Mouse (Mus musculus) liver, embryonic 11.5 days (tissue): Measurements from ENCODE around the gene Tgfbr2. TPM values are rescaled to one million over a fixed set of nuclear protein-coding genes. Genes with fewer than 3 reads are reported as not detected.

Experiments used
- ATAC-seq: fragments of 200-750 bp; cut with Nextera tagmentation; replicated peaks from 2 replicates; pipeline ENCODE4 v1.8.0; 2017; ENCODE audit warnings: moderate number of reproducible peaks, mild to moderate bottlenecking, moderate TSS enrichment, moderate library complexity; ENCODE audit not compliant: low FRiP score
- DNase-seq: peaks from one replicate; pipeline ENCODE4 v3.0.0-alpha.2; 2017; ENCODE audit warnings: low spot score
- H3K27ac ChIP-seq: fragments of 300-500 bp; sonication (generic); 2 replicates; pipeline ENCODE4 v1.5.1; 2014; ENCODE audit warnings: mild to moderate bottlenecking, low read depth, low read length, control low read depth
- H3K27me3 ChIP-seq: fragments of 300-500 bp; sonication (generic); replicated peaks from 2 replicates; pipeline ENCODE4 v1.6.1; 2014; ENCODE audit warnings: low read length, mixed read lengths; ENCODE audit not compliant: control insufficient read depth, insufficient read depth
- H3K36me3 ChIP-seq: fragments of 300-500 bp; sonication (generic); 2 replicates; pipeline ENCODE4 v1.6.1; 2014; ENCODE audit warnings: mild to moderate bottlenecking, low read length, moderate library complexity, mixed read lengths; ENCODE audit not compliant: control insufficient read depth, insufficient read depth
- H3K4me1 ChIP-seq: fragments of 300-500 bp; sonication (generic); replicated peaks from 2 replicates; pipeline ENCODE4 v1.6.1; 2014; ENCODE audit warnings: low read length, mixed read lengths; ENCODE audit not compliant: control insufficient read depth, insufficient read depth
- H3K4me2 ChIP-seq: fragments of 300-500 bp; sonication (generic); 2 replicates; pipeline ENCODE4 v1.6.1; 2014; ENCODE audit warnings: mild to moderate bottlenecking, control low read depth, moderate library complexity
- H3K4me3 ChIP-seq: fragments of 300-500 bp; sonication (generic); 2 replicates; pipeline ENCODE4 v1.5.1; 2014; ENCODE audit warnings: low read depth, low read length, control low read depth
- H3K9ac ChIP-seq: fragments of 300-500 bp; sonication (generic); 2 replicates; pipeline ENCODE4 v1.6.1; 2014; ENCODE audit warnings: low read depth, low read length, control low read depth
- H3K9me3 ChIP-seq: fragments of 300-500 bp; sonication (generic); 2 replicates; pipeline ENCODE4 v1.6.1; 2016; ENCODE audit warnings: low read length, inconsistent platforms, mixed read lengths; ENCODE audit not compliant: control insufficient read depth
- WGBS: fragments of 180-500 bp; shearing (Covaris S2); extraction: QIAGEN DNeasy Blood & Tissue Kit; methylation state at CpG from one replicate; pipeline ENCODE4 v1.1.7; 2014; 5-methylcytosine and 5-hydroxymethylcytosine counted together
- polyA plus RNA-seq: library from polyadenylated mRNA; unstranded; fragments of >200 nt; fragmentation: Nextera tagmentation; extraction: Ambion mirVana; gene quantifications from 2 replicates; pipeline ENCODE4 v1.2.1, GENCODE M21; 2014

The Tgfbr2 gene
- polyA plus RNA-seq, 1 experiment from 2014 or later, result 9.5 TPM

GRCm38 (mm10) chr9:116138595-116139134, 36.5 kb downstream of the Tgfbr2 start:
- Histone ChIP-seq H3K4me2 (no peak overlapping the region), H3K9ac (no peak overlapping the region), H3K36me3 (no peaks in the 10 kb centered on the region), H3K27me3 (no peaks in the 10 kb centered on the region), H3K4me1 (no peaks in the 10 kb centered on the region; the same call in 1 of the 2 replicates), H3K27ac (no peak overlapping the region), H3K9me3 (no peaks in the 10 kb centered on the region), H3K4me3 (no peak overlapping the region)
- DNase-seq, result no peak
- ATAC-seq, result no peak
- WGBS, result 66% methylated on average over 11 of the region's 11 CpGs

- no peak for ATAC-seq
Observed at GRCm38 (mm10) chr9:116137645-116138044, 37.5 kb downstream of the Tgfbr2 start.

GRCm38 (mm10) chr9:116136811-116137210, 38.3 kb downstream of the Tgfbr2 start:
- Histone ChIP-seq H3K4me3 (no peak overlapping the region), H3K27ac (no peak overlapping the region), H3K27me3 (no peaks in the 10 kb centered on the region), H3K4me2 (no peak overlapping the region), H3K9me3 (no peaks in the 10 kb centered on the region), H3K4me1 (no peaks in the 10 kb centered on the region; the same call in 1 of the 2 replicates), H3K36me3 (no peaks in the 10 kb centered on the region), H3K9ac (no peak overlapping the region)
- no peak for ATAC-seq
- 81% methylated on average over 5 of the region's 5 CpGs for WGBS
- no peak for DNase-seq

More at GRCm38 (mm10) chr9:116137645-116138044, 37.5 kb downstream of the Tgfbr2 start:
- DNase-seq, result no peak
- Histone ChIP-seq H3K36me3 (no peaks in the 10 kb centered on the region), H3K27me3 (no peaks in the 10 kb centered on the region), H3K4me1 (no peaks in the 10 kb centered on the region; the same call in 1 of the 2 replicates), H3K27ac (no peak overlapping the region), H3K9me3 (no peaks in the 10 kb centered on the region), H3K9ac (no peak overlapping the region), H3K4me3 (no peak overlapping the region), H3K4me2 (no peak overlapping the region)
- WGBS, result 71% methylated on average over 3 of the region's 3 CpGs

GRCm38 (mm10) chr9:116136146-116136545, 39.0 kb downstream of the Tgfbr2 start:
- no peaks in the 10 kb centered on the region for H3K27me3 ChIP-seq
- H3K4me1 ChIP-seq, result no peaks in the 10 kb centered on the region; the same call in 1 of the 2 replicates
- H3K9ac ChIP-seq, result no peak overlapping the region
- no peak for DNase-seq
- H3K9me3 ChIP-seq, result no peaks in the 10 kb centered on the region
- no peak overlapping the region for H3K4me3 ChIP-seq
- no peak overlapping the region for H3K27ac ChIP-seq
- 80% methylated on average over 6 of the region's 6 CpGs for WGBS
- no peak overlapping the region for H3K4me2 ChIP-seq
- ATAC-seq, result no peak
- H3K36me3 ChIP-seq, result no peaks in the 10 kb centered on the region

- Histone ChIP-seq H3K36me3 (no peaks in the 10 kb centered on the region), H3K27me3 (no peaks in the 10 kb centered on the region), H3K4me3 (no peak overlapping the region), H3K9ac (no peak overlapping the region), H3K4me2 (no peak overlapping the region), H3K4me1 (no peaks in the 10 kb centered on the region; the same call in 1 of the 2 replicates), H3K27ac (no peak overlapping the region), H3K9me3 (no peaks in the 10 kb centered on the region)
- ATAC-seq (no peak), DNase-seq (no peak)
- WGBS, result 81% methylated on average over 2 of the region's 2 CpGs
Observed at GRCm38 (mm10) chr9:116134488-116134887, 40.7 kb downstream of the Tgfbr2 start.

GRCm38 (mm10) chr9:116133312-116133980, 41.7 kb downstream of the Tgfbr2 start:
- H3K27ac ChIP-seq, result no peak overlapping the region
- H3K4me3 ChIP-seq, result no peak overlapping the region
- WGBS, result 69% methylated on average over 6 of the region's 6 CpGs
- H3K9ac ChIP-seq, result no peak overlapping the region
- H3K4me1 ChIP-seq, result no peaks in the 10 kb centered on the region
- H3K36me3 ChIP-seq, result no peaks in the 10 kb centered on the region
- H3K9me3 ChIP-seq, result no peaks in the 10 kb centered on the region
- no peak for ATAC-seq
- no peaks in the 10 kb centered on the region for H3K27me3 ChIP-seq
- no peak overlapping the region for H3K4me2 ChIP-seq
- DNase-seq, result no peak

- no peaks in the 10 kb centered on the region for H3K9me3 ChIP-seq
- H3K27ac ChIP-seq, result no peak overlapping the region
- no peaks in the 10 kb centered on the region for H3K36me3 ChIP-seq
- H3K9ac ChIP-seq, result no peak overlapping the region
- no peaks in the 10 kb centered on the region for H3K27me3 ChIP-seq
- H3K4me3 ChIP-seq, result no peak overlapping the region
- ATAC-seq (no peak), DNase-seq (no peak)
- no peaks in the 10 kb centered on the region for H3K4me1 ChIP-seq
- H3K4me2 ChIP-seq, result no peak overlapping the region
- WGBS, result 85% methylated on average over 3 of the region's 3 CpGs
Observed at GRCm38 (mm10) chr9:116128886-116129285, 46.3 kb downstream of the Tgfbr2 start.

GRCm38 (mm10) chr9:116128311-116128710, 46.8 kb downstream of the Tgfbr2 start:
- H3K27me3 ChIP-seq, result no peaks in the 10 kb centered on the region
- ATAC-seq (no peak), DNase-seq (no peak)
- no peak overlapping the region for H3K4me3 ChIP-seq
- no peak overlapping the region for H3K27ac ChIP-seq
- H3K4me1 ChIP-seq, result no peaks in the 10 kb centered on the region
- no peaks in the 10 kb centered on the region for H3K9me3 ChIP-seq
- no peaks in the 10 kb centered on the region for H3K36me3 ChIP-seq
- WGBS, result 70% methylated on average over 2 of the region's 2 CpGs
- H3K4me2 ChIP-seq, result no peak overlapping the region
- H3K9ac ChIP-seq, result no peak overlapping the region

GRCm38 (mm10) chr9:116126494-116126893, 48.7 kb downstream of the Tgfbr2 start:
- ATAC-seq (no peak), DNase-seq (no peak)
- peaks cover 8% of the 10 kb centered on the region; the same call in 1 of the 2 replicates for H3K4me1 ChIP-seq
- no peak overlapping the region for H3K4me2 ChIP-seq
- H3K9me3 ChIP-seq, result no peaks in the 10 kb centered on the region
- no peak overlapping the region for H3K27ac ChIP-seq
- no peaks in the 10 kb centered on the region for H3K36me3 ChIP-seq
- H3K27me3 ChIP-seq, result no peaks in the 10 kb centered on the region
- H3K4me3 ChIP-seq, result no peak overlapping the region
- H3K9ac ChIP-seq, result no peak overlapping the region
- 72% methylated on average over 4 of the region's 4 CpGs for WGBS
